Mouse (Mus musculus): Measurements from ENCODE around the gene Ppox. TPM values are rescaled to one million over a fixed set of nuclear protein-coding genes. Genes with fewer than 3 reads are reported as not detected.
"Not testable (repeated sequence)": the region's sequence is repeated elsewhere in the genome, so short reads cannot be mapped to it uniquely, and the experiment has no call there.

Gene Ppox
- total RNA-seq, 4 experiments from 2014 or later, result 29.1 to 35.0 (median 30.4) TPM

GRCm38 (mm10) chr1:171245353-171245752, 35.6 kb downstream of the Ppox start:
- DNase-seq (ENCODE audit: low spot score in 2 of 2), result no peak

- DNase-seq (ENCODE audit: low spot score in 2 of 2), result not testable (repeated sequence)
Measured at GRCm38 (mm10) chr1:171241952-171242351, 39.0 kb downstream of the Ppox start.

- DNase-seq (ENCODE audit: low spot score in 2 of 2), result no peak
Measured at GRCm38 (mm10) chr1:171240911-171241310, 40.1 kb downstream of the Ppox start.

DNA sequence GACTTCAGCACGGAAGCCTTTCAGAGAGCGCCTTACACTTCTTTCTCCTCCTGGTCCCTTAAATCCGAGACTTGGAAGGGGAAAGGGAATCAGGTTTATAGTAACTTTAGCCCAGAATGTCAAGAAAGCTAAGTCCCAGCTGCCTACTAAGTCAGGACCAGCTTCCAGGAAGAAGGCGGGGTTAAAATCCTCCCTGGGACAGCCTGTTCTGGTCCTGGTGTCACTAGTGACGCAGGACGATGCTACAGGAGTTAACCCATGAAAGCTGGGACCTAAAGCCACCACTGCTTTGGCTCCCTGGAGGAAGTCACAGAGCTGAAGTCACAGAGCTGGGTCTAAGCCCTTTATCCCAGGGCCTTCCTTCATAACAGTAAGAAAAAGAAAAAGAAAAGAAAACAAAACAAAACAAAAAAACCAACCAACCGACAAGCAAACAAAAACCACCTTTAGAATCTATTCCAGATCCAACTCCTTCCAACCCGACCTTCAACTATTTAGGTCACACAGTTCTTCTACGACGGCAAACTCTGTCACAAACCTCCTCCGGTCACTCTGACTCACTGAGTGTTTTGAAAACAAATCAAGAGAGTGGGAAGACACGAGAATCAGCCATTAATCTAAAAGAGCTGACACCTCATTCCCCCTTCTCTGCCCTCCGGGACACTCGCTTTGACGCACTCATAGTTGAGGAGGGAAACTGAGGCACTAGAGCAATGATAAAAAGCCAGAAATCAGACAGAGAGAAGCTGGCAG, 40.8 kb downstream of the Ppox start:
- no peak for DNase-seq (ENCODE audit: low spot score in 2 of 2)

DNA sequence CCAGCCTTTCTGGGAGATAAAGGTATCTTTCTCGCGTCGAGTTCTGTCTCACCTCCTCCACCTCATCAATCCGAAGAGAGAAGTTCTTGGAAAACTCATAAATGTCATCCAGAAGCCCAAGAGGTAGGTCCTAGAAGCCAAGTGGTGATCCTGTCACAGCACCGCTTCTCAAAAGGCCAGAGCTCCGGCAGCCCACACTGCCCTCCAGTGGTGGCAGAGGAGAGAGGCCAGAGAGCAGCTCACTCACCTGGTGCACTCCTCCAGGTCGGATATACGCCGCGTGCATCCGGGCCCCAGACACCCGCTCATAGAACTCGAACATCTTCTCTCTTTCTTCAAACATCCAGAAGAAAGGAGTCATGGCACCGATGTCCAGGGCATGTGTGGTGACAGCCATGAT, 42.5 kb downstream of the Ppox start:
- no peak for DNase-seq (ENCODE audit: low spot score in 2 of 2)

DNA sequence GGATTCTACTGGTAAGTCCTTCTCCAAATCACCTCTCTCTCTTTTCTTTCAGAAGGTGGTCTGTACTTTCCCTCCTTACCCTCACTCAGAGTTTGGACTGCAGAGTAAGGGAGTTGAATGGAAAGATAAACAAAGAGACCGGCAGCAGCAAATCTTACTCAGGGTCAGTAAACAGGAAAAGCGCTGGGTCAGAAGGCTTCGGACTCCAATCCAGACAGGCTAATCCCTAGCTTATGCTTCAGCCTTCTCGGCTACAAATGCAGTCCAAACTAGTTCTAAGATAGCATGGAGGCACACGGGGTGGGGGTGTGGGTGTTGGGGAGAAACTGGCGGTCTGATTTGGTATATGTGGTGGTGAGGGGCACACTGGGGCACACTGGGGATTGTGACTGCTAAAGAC, 43.5 kb downstream of the Ppox start:
- DNase-seq (ENCODE audit: low spot score in 2 of 2), result no peak

DNA sequence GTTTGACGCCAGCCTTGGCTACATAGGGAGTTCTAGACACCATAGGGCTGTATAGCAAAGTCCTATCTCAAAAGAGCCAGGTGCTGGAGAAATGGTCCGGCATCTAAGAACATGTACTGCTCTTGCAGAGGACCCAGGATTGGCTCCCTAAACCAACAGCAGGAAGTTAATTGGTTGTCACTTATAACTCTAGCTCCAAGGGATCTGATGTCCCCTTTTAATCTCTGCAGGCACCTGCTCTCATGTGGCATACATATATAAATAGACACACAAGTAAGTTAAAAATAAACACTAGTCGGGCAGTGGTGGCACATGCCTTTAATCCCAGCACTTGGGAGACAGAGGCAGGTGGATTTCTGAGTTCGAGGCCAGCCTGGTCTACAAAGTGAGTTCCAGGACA, 45.2 kb downstream of the Ppox start:
- no peak for DNase-seq (ENCODE audit: low spot score in 2 of 2)

- DNase-seq (ENCODE audit: low spot score in 2 of 2), result no peak
Measured at GRCm38 (mm10) chr1:171234538-171234937, 46.4 kb downstream of the Ppox start.

DNA sequence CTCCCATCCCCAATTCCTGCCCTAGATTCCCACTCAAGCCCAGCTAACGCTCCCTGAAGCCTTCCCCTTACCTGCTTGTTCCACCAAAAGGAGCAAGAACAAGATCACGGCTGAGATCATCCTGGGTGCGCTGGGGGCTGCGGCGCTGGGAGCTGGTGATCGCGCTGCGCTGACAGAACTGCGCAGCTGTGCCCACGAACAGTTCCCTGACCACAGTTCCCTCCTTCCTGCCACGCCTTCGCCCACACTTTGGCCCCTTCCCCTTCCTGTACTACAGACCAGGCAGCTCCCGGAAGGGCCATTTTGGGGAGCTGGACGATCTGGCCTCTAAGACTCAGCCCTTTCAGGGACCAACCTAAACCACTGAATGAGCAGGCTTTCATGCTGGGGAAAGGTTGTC, 46.9 kb downstream of the Ppox start, which contains the start of gene Fcer1g:
Fcer1g (minus strand) TSS at position 240 of the 400 bp plus-strand sequence.
- DNase-seq (ENCODE audit: low spot score in 2 of 2), result no peak

DNA sequence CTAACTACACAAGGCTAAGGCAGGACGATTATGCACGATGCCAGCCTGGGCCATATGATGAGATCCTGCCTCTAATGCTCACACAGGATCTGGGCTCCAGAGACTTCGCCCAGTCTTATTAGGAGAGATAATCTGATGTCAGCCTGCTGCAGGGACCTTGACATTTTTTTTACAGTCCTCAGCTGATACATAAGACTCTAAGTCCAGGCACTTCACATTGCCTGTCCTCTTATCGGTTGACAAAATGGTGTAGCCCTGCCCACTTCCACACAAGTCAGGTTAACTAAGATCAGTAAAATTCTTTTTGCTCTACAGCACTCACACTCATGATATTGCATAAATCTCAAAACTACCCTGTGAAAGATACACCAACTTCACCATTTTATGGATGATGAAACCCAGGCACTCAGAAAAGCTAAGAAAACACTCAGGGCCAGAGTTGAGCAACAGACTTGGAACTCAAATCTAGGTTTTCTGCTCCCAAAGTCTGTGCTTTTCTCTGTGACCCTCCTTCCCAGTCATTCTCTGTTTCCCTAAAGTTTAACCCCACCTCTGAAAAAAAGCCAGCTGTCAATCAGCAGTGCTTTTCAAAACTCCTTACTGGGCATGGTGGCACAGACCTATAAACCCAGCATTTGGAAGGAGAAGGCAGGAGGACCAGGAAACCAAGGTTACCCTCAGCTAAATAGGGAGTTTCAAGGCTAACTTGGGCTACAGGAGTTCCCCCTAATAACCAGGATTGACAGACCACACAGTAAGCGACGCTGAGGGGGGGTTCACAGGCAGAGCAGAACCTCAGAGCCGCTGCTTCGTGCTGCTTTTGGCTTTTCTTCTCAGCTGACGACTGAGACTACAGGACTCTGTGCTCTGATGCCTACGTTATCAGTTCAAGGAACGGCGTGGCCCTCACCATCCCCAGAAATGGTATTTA, 47.9 kb downstream of the Ppox start:
- no peak for DNase-seq (ENCODE audit: low spot score in 2 of 2)

DNA sequence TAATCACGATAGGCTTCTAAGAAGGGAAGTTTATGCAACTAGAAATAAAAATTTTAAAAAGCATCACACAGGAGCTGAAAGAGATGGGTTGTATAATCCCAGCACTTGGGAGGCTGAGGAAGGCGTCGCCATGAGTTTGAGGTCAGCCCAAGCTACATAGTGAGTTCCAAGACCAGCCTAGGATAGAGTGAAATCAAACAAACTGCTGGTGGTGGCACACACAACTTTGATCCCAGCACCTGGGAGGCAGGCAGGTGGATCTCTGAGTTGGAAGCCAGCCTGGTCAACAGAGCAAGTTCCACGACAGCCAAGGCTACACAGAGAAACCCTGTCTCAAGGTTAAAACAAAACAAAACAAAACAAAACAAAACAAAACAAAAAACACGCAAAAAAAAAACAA, 48.6 kb downstream of the Ppox start:
- no peak for DNase-seq (ENCODE audit: low spot score in 2 of 2)

DNA sequence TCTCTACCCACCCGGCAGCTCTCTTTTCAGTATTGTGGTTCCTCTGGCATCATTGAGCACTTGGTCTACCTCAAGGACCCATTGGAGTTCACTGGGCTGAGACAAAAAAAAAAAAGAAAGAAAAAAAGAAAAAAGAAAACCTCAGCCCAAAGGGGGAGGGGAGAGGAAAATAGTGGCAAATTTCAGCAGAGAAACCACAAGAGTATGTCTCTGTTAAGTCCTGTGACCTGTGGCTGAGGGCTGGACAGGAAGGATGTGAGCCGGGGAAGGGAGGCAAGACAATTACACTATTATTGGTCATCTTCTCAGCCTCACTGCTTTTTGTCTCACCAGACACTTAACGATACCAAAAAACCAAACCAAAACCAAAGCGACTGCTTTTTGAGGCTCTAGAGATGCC, 49.1 kb downstream of the Ppox start:
- DNase-seq (ENCODE audit: low spot score in 2 of 2), result no peak

DNA sequence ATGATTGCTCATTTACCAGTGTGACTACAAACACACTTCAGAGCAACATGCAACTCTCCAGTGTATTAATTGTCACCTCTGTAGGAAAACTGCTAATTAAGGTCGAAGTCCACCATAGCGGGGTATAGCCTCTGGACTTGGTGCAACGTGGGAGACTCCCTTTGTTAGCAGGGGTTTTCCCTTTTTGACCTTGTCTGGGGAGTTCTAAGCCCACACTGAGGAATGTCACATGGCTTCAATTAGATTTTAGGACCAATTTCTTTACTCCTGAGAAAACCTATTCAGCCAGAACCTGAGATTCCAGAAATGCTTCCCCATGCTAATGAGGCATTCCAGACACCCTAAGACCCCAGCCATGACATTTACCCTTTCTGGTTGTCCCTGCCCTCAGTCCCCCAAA, 50.8 kb downstream of the Ppox start:
- DNase-seq (ENCODE audit: low spot score in 2 of 2), result no peak

GRCm38 (mm10) chr1:171229750-171230149, 51.2 kb downstream of the Ppox start:
- DNase-seq (ENCODE audit: low spot score in 2 of 2), result no peak

DNA sequence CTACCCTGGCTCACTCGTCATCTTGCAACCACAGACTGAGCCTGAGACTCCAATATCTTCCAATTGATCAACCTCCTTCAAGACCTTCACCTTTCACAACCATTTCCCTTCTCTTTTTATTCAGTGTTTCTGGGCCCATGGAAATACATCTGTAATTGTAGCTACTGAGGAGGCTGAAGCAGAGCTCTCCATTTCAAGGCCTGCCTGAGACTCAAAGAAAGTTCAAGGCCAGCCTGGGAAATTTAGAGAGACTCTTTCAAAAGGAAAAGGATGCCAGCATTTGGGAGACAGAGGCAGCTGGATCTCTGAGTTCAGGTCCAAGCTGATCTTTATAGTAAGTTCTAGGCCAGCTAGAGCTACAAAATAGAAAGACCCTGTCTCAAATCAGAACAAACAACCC, 53.1 kb downstream of the Ppox start:
- no peak for DNase-seq (ENCODE audit: low spot score in 2 of 2)

- no peak for DNase-seq (ENCODE audit: low spot score in 2 of 2)
Measured at GRCm38 (mm10) chr1:171226780-171227179, 54.2 kb downstream of the Ppox start.

Other genes with a start within 250 kb of the Ppox start
- gene Fcgr3, start 216.3 kb downstream of the Ppox start, total RNA-seq (2022), result 10 to 100 TPM; 10.6 to 36.7 (median 22.6) TPM
- gene Cfap126, start 167.3 kb downstream of the Ppox start, total RNA-seq (2022), result 1 to 10 TPM; 1.0 to 1.8 (median 1.2) TPM
- 100 to 1,000 TPM; 196 to 228 (median 209) TPM for gene Sdhc, start 130.6 kb downstream of the Ppox start, total RNA-seq (2022)
- gene Mpz, start 130.5 kb downstream of the Ppox start, total RNA-seq (2022), result under 1 TPM; 0.30 to 0.53 (median 0.35) TPM
- gene Pcp4l1, start 84.9 kb downstream of the Ppox start, total RNA-seq (2022), result 100 to 1,000 TPM; 165 to 185 (median 176) TPM
- gene Nr1i3, start 67.2 kb downstream of the Ppox start, total RNA-seq (2022), result under 1 TPM; 0.14 to 0.55 (median 0.31) TPM
- gene Tomm40l, start 58.7 kb downstream of the Ppox start, total RNA-seq (2022), result 10 to 100 TPM; 70.2 to 87.9 (median 76.7) TPM
- 1 to 10 TPM; 1.7 to 2.8 (median 2.6) TPM for gene Apoa2, start 56.1 kb downstream of the Ppox start, total RNA-seq (2022)
- 10 to 100 TPM in 3 of 4 experiments, 1 to 10 TPM in 1; 9.1 to 63.9 (median 28.2) TPM for gene Fcer1g, start 46.8 kb downstream of the Ppox start, total RNA-seq (2022)
- gene Adamts4, start 30.8 kb downstream of the Ppox start, total RNA-seq (2022), result 10 to 100 TPM; 13.0 to 14.1 (median 13.3) TPM
- 100 to 1,000 TPM; 285 to 306 (median 298) TPM for gene Ndufs2, start 29.8 kb downstream of the Ppox start, total RNA-seq (2022)
- gene B4galt3, start 10.9 kb downstream of the Ppox start, total RNA-seq (2022), result 10 to 100 TPM; 60.7 to 69.2 (median 63.4) TPM
- 10 to 100 TPM; 46.5 to 56.3 (median 50.5) TPM for gene Usp21, start 6.8 kb upstream of the Ppox start, total RNA-seq (2022)
- 100 to 1,000 TPM; 103 to 116 (median 110) TPM for gene Ufc1, start 13.8 kb upstream of the Ppox start, total RNA-seq (2022)
- gene Dedd, start 48.0 kb upstream of the Ppox start, total RNA-seq (2022), result 10 to 100 TPM; 35.0 to 39.7 (median 37.4) TPM
- gene Nit1, start 64.5 kb upstream of the Ppox start, total RNA-seq (2022), result 10 to 100 TPM; 35.8 to 48.8 (median 43.5) TPM
- gene Pfdn2, start 64.5 kb upstream of the Ppox start, total RNA-seq (2022), result 100 to 1,000 TPM; 107 to 204 (median 164) TPM
- 10 to 100 TPM in 3 of 4 experiments, 1 to 10 TPM in 1; 10.0 to 12.8 (median 12.4) TPM for gene Klhdc9, start 79.6 kb upstream of the Ppox start, total RNA-seq (2022)
- gene Nectin4, start 88.9 kb upstream of the Ppox start, total RNA-seq (2022), result 1 to 10 TPM; 4.3 to 4.9 (median 4.6) TPM
- gene Arhgap30, start 107.8 kb upstream of the Ppox start, total RNA-seq (2022), result 1 to 10 TPM; 2.1 to 5.5 (median 3.0) TPM
- 100 to 1,000 TPM in 1 of 4 experiments, 10 to 100 TPM in 3; 89.5 to 102 (median 96.9) TPM for gene Usf1, start 130.1 kb upstream of the Ppox start, total RNA-seq (2022)
- 1 to 10 TPM; 1.5 to 3.2 (median 2.4) TPM for gene Tstd1, start 137.7 kb upstream of the Ppox start, total RNA-seq (2022)
- gene F11r, start 156.3 kb upstream of the Ppox start, total RNA-seq (2022), result 10 to 100 TPM in 2 of 4 experiments, 1 to 10 TPM in 2; 7.7 to 10.3 (median 9.1) TPM
- 1 to 10 TPM; 4.2 to 6.5 (median 4.6) TPM for gene Alyref2, start 222.3 kb upstream of the Ppox start, total RNA-seq (2022)